Mouse (Mus musculus) testis, adult 2 months (tissue): ENCODE results near the gene Rbm8a.
A peak's percentile ranks its signal among the peaks of the same experiment; 100 is the strongest.

Experiments used
- CTCF ChIP-seq: fragments of 200-500 bp; IDR thresholded peaks from 2 replicates; pipeline ENCODE4 v1.5.1; 2012; ENCODE audit warnings: low read depth, mild to moderate bottlenecking, inconsistent platforms, low read length, moderate library complexity; ENCODE audit not compliant: control insufficient read depth, insufficient read depth, insufficient replicate concordance
- POLR2A ChIP-seq: fragments of 200-500 bp; IDR thresholded peaks from 2 replicates; pipeline ENCODE4 v1.6.1; 2012; ENCODE audit warnings: low read depth, mild to moderate bottlenecking, inconsistent platforms, low read length, moderate library complexity; ENCODE audit not compliant: control insufficient read depth

DNA sequence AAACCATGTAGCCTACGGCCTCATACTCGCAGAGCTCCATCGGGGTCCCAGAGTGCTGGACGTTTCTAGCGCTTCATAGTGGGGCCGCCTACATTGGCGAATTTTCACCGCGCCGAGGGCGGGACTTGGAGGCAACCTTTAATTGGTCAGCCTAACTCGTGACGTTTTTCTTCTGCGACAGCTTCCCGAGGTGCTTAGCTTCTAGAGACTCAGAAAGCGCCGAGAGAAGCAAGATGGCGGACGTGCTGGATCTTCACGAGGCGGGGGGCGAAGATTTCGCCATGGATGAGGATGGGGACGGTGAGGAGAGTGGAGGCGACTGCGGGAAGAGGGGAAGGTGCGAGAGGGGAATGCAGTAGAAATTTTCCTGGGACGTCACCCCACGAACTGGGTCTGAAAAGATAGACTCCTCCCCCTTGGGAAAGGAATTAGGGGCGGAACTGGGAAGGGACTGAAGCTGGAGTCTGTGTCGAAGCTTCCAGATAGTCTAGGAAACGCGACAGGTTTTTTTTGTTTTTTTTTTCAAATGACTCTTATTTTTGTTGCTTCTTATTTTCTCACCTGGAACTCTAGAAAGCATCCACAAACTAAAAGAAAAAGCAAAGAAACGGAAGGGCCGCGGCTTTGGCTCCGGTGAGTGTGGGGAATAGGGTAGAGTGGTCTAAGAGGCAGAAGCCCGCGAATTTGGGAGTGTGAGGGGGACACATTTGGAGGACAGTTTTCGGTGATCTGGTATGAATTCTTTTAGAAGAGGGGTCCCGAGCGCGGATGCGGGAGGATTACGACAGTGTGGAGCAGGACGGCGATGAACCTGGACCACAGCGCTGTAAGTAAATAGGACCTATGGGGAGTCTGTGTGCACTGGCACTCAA is at the start of gene Rbm8a:
- TF ChIP-seq CTCF (no peak), POLR2A (peak; percentile 86)
